Mouse (Mus musculus) liver, postnatal 0 days (tissue): ENCODE results near the gene Olfr512.

Experiments
- CTCF ChIP-seq: sonication (generic); IDR thresholded peaks from 2 replicates; pipeline ENCODE4 v1.5.1; 2016; ENCODE audit warnings: antibody characterized with exemption, low read depth
- EP300 ChIP-seq: IDR thresholded peaks from 2 replicates; pipeline ENCODE4 v1.6.1; 2016; ENCODE audit warnings: antibody characterized with exemption, low read depth, mild to moderate bottlenecking

DNA sequence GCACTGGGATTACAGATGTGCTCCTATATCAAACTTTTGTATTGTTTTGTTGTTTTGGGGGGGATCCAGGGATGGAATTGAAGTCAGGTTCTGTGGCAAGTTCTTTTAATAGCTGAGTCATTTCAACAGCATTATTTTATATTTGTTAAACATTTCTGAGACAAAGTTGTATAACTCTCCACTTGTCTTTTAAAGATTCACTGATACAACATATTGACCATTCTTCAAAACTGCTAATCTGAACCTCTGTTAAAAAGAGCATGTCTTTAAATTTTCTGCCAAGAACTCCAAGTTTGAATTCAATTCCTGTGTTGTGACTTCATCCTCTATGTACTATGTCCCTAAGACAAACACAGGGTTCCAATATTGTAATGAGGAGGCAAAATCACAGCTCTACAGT is at the start of gene Olfr512:
- TF ChIP-seq CTCF (no peak), EP300 (no peak)
